Mouse (Mus musculus): ENCODE data around the gene Drd4. TPM values are rescaled to one million over a fixed set of nuclear protein-coding genes. Genes with fewer than 3 reads are reported as not detected.

The Drd4 gene
- polyA plus RNA-seq, 2 experiments, result not detected

DNA sequence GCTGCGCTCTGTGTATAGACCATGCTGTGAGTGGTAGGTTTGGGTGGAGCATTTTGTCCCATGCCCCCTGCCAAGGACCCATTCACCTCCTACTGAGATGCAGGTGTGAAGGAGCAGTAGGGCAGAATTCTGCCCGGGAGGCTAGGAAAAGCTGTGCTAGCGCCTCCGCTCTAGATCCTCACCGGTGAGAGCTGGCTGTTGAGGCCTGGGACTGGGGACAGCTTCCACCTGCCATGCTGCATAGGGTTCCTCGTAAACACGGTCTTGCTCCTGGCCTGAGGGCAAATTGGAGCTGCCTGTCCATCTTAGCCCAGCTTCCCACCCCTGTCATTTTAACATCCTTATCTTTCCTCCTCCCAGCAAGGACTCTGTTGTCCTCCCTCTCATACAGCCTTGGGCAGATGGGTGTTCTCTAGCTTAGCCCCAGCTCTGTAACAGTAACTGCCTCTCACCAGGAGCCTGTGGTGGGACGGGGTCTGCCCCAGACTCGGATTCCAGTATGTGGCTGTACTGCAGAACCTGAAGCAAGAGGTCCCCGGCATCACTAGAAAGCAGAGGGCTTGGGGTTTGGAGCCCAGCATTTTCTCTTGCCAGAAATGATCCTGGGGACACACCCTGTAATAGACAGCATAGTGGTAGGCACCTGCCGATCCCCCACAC is 27.6 kb upstream of the Drd4 start:
- no peaks in the 10 kb centered on the region for H3K9me3 ChIP-seq (ENCODE audit: control insufficient read depth, low read length)
- no peak overlapping the region for H3K9ac ChIP-seq (replicated peaks)
- H3K27ac ChIP-seq, result no peak overlapping the region
- ATAC-seq (ENCODE audit: insufficient read depth) (no peak), DNase-seq (ENCODE audit: low read depth in 3 of 3, low spot score in 3 of 3) (no peak)
- WGBS (ENCODE audit: insufficient replicate concordance), result 71% methylated on average over 11 of the region's 11 CpGs
- peaks cover 46% of the 10 kb centered on the region for H3K36me3 ChIP-seq (replicated peaks; ENCODE audit: control insufficient read depth, insufficient read depth, low read depth)
- TF ChIP-seq EP300 (IDR thresholded peaks at IDR 0.05; ENCODE audit: low read depth), result no peak
- H3K4me1 ChIP-seq (replicated peaks; ENCODE audit: control insufficient read depth in 2 of 2, insufficient read depth in 2 of 2, low read length in 1 of 2), result peaks cover 13 to 17% of the 10 kb centered on the region in 2 experiments
- H3K4me3 ChIP-seq (ENCODE audit: insufficient read depth in 1 of 2, low read depth in 2 of 2, low read length in 2 of 2), result no peak overlapping the region
- peak overlapping the region; percentile 74; the same call in 1 of the 2 replicates for H3K4me2 ChIP-seq (ENCODE audit: low read depth)
- no peaks in the 10 kb centered on the region for H3K27me3 ChIP-seq (ENCODE audit: control insufficient read depth, insufficient read depth, low read length)

DNA sequence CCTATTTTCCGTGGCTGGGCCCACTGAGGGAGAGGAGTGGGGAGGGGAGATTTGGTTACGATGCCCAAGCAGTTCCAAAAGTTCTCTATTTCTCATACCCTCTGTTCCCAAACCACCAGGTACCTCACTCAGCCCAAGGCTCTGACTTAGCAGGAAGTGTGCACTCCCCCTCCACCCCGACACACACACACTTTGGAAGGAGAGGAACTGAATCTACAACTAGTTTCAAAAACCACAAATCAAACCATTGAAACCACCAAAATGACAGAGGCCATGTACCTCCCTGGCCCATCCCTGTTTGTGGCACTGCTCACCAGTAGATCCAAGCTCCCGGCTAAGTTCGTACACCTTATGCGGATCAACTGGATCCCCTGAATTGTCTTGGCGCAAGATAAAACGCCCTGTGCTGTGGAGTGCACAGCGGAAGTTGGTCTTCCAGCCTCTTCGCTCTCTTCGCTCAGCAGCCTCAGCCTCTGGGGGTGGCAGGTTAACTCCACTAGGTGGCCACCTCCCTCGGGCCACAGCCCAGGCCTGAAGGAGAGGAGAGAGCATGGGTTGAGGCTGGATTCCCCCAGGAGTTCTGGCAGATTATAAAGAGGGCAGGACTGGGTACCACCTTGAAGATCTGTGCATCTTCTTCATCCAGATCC is 26.9 kb upstream of the Drd4 start:
- Histone ChIP-seq H3K27me3 (ENCODE audit: control insufficient read depth, insufficient read depth, low read length) (no peaks in the 10 kb centered on the region; the same call in 1 of the 2 replicates), H3K4me3 (ENCODE audit: insufficient read depth in 1 of 2, low read depth in 2 of 2, low read length in 2 of 2) (peak overlapping the region; percentile 64 to 97; a peak in 3 of 4 replicates), H3K4me2 (ENCODE audit: low read depth) (peak overlapping the region; percentile 74), H3K9me3 (ENCODE audit: control insufficient read depth, low read length) (no peaks in the 10 kb centered on the region), H3K9ac (replicated peaks) (no peak overlapping the region; the same call in none of the 2 replicates), H3K4me1 (replicated peaks; ENCODE audit: control insufficient read depth in 2 of 2, insufficient read depth in 2 of 2, low read length in 1 of 2) (peaks cover 13 to 17% of the 10 kb centered on the region in 2 experiments), H3K27ac (no peak overlapping the region), H3K36me3 (replicated peaks; ENCODE audit: control insufficient read depth, insufficient read depth, low read depth) (peaks cover 39% of the 10 kb centered on the region)
- ATAC-seq (ENCODE audit: insufficient read depth) (peak; percentile 45; the same call in 1 of the 2 replicates), DNase-seq (ENCODE audit: low read depth in 3 of 3, low spot score in 3 of 3) (peak in 2 of 3 experiments; percentile 22 to 40)
- WGBS (ENCODE audit: insufficient replicate concordance), result 12% methylated on average over 12 of the region's 12 CpGs
- no peak for TF ChIP-seq EP300 (IDR thresholded peaks at IDR 0.05; ENCODE audit: low read depth)
- peak; percentile 85 for TF ChIP-seq CTCF (IDR thresholded peaks at IDR 0.05; ENCODE audit: low read depth)

- H3K27me3 ChIP-seq (ENCODE audit: control insufficient read depth, insufficient read depth, low read length), result no peaks in the 10 kb centered on the region; the same call in 1 of the 2 replicates
- peaks cover 13 to 17% of the 10 kb centered on the region in 2 experiments for H3K4me1 ChIP-seq (replicated peaks; ENCODE audit: control insufficient read depth in 2 of 2, insufficient read depth in 2 of 2, low read length in 1 of 2)
- H3K4me3 ChIP-seq (ENCODE audit: insufficient read depth in 1 of 2, low read depth in 2 of 2, low read length in 2 of 2), result peak overlapping the region; percentile 64 to 97
- 33% methylated on average over 11 of the region's 11 CpGs for WGBS (ENCODE audit: insufficient replicate concordance)
- ATAC-seq (ENCODE audit: insufficient read depth) (peak; percentile 10; the same call in 1 of the 2 replicates), DNase-seq (ENCODE audit: low read depth in 3 of 3, low spot score in 3 of 3) (no peak)
- H3K27ac ChIP-seq, result no peak overlapping the region
- no peaks in the 10 kb centered on the region for H3K9me3 ChIP-seq (ENCODE audit: control insufficient read depth, low read length)
- H3K9ac ChIP-seq (replicated peaks), result peak overlapping the region; percentile 62
- peaks cover 34% of the 10 kb centered on the region for H3K36me3 ChIP-seq (replicated peaks; ENCODE audit: control insufficient read depth, insufficient read depth, low read depth)
- TF ChIP-seq CTCF (IDR thresholded peaks at IDR 0.05; ENCODE audit: low read depth) (no peak), EP300 (IDR thresholded peaks at IDR 0.05; ENCODE audit: low read depth) (no peak)
- peak overlapping the region; percentile 74 for H3K4me2 ChIP-seq (ENCODE audit: low read depth)
Measured at GRCm38 (mm10) chr7:141265411-141265738, 26.4 kb upstream of the Drd4 start.

- peak within 1 kb of the TSS; percentile 62 for H3K9ac ChIP-seq (replicated peaks)
- 4% methylated on average over 25 of the region's 25 CpGs for WGBS (ENCODE audit: insufficient replicate concordance)
Measured at GRCm38 (mm10) chr7:141265739-141266561, 25.9 kb upstream of the Drd4 start, which contains the start of gene Irf7. Irf7 (minus strand) TSS chr7:141266481.

More at GRCm38 (mm10) chr7:141265739-141266561, 25.9 kb upstream of the Drd4 start, which contains the start of gene Irf7:
- no peaks in the 10 kb centered on the region for H3K9me3 ChIP-seq (ENCODE audit: control insufficient read depth, low read length)
- peaks cover 13 to 17% of the 10 kb centered on the region in 2 experiments for H3K4me1 ChIP-seq (replicated peaks; ENCODE audit: control insufficient read depth in 2 of 2, insufficient read depth in 2 of 2, low read length in 1 of 2)
- peak within 1 kb of the TSS; percentile 64 to 97 for H3K4me3 ChIP-seq (ENCODE audit: insufficient read depth in 1 of 2, low read depth in 2 of 2, low read length in 2 of 2)
- peak within 1 kb of the TSS; percentile 74 for H3K4me2 ChIP-seq (ENCODE audit: low read depth)
- DNase-seq (ENCODE audit: low read depth in 3 of 3, low spot score in 3 of 3), result peak; percentile 60 to 74 (median 69)
- peak; percentile 78 for ATAC-seq (ENCODE audit: insufficient read depth)
- no peak within 1 kb of the TSS; the same call in 1 of the 2 replicates for H3K27ac ChIP-seq
- peaks cover 28% of the 10 kb centered on the region for H3K36me3 ChIP-seq (replicated peaks; ENCODE audit: control insufficient read depth, insufficient read depth, low read depth)
- no peak for TF ChIP-seq CTCF (IDR thresholded peaks at IDR 0.05; ENCODE audit: low read depth)
- no peak for TF ChIP-seq EP300 (IDR thresholded peaks at IDR 0.05; ENCODE audit: low read depth)
- H3K27me3 ChIP-seq (ENCODE audit: control insufficient read depth, insufficient read depth, low read length), result no peaks in the 10 kb centered on the region; the same call in 1 of the 2 replicates

Measured in liver, embryonic 14.5 days (tissue).